Mouse (Mus musculus) testis, adult 2 months (tissue): ENCODE results near the gene Ptpru. TPM values are rescaled to one million over a fixed set of nuclear protein-coding genes. Genes with fewer than 3 reads are reported as not detected.
A peak's percentile ranks its signal among the peaks of the same experiment; 100 is the strongest.

Source experiments
- H3K27ac ChIP-seq: fragments of 200-500 bp; 2 replicates; pipeline ENCODE4 v1.5.1; 2012; ENCODE audit warnings: low read depth, low read length; ENCODE audit not compliant: control insufficient read depth, insufficient read depth
- H3K27me3 ChIP-seq: fragments of 200-500 bp; 2 replicates; pipeline ENCODE4 v1.6.1; 2012; ENCODE audit warnings: mild to moderate bottlenecking, low read length, moderate library complexity; ENCODE audit not compliant: control insufficient read depth, insufficient read depth
- H3K36me3 ChIP-seq: fragments of 200-500 bp; 2 replicates; pipeline ENCODE4 v1.6.1; 2012; ENCODE audit warnings: mild to moderate bottlenecking, low read length; ENCODE audit not compliant: control insufficient read depth, insufficient read depth
- H3K4me1 ChIP-seq: fragments of 200-500 bp; 2 replicates; pipeline ENCODE4 v1.6.1; 2012; ENCODE audit warnings: low read length; ENCODE audit not compliant: control insufficient read depth, insufficient read depth
- H3K4me3 ChIP-seq: fragments of 200-500 bp; 2 replicates; pipeline ENCODE4 v1.5.1; 2012; ENCODE audit warnings: low read depth, mild to moderate bottlenecking, low read length, moderate library complexity, mixed read lengths; ENCODE audit not compliant: control insufficient read depth
- CTCF ChIP-seq: fragments of 200-500 bp; IDR thresholded peaks from 2 replicates; pipeline ENCODE4 v1.5.1; 2012; ENCODE audit warnings: low read depth, mild to moderate bottlenecking, inconsistent platforms, low read length, moderate library complexity; ENCODE audit not compliant: control insufficient read depth, insufficient read depth, insufficient replicate concordance
- POLR2A ChIP-seq: fragments of 200-500 bp; IDR thresholded peaks from 2 replicates; pipeline ENCODE4 v1.6.1; 2012; ENCODE audit warnings: low read depth, mild to moderate bottlenecking, inconsistent platforms, low read length, moderate library complexity; ENCODE audit not compliant: control insufficient read depth
- polyA plus RNA-seq: library from polyadenylated mRNA; depleted of rRNA; stranded (reverse); fragments of >200 nt; gene quantifications from 2 replicates; pipeline ENCODE4 v1.2.3, GENCODE M21; 2012

The Ptpru gene
- polyA plus RNA-seq, 1 experiment, result 2.5 TPM

DNA sequence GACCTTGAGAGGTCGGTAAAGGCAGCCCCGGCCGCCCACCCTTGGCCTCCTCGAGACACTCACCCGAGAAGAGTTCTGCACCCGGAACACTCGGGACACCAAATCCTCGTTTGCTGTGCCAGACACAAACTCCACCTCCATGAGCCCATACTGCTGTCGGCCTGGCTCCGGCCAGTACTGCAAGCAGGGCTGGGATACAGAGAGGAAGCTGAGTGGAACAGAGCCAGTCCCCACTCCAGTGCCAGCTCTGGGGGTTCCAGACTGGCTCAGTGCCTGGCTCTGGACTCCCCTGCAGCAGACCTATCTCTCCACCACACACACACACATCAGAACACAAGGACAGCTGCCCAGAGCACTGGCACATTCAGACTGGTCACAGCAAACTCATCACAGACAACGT, 66.7 kb downstream of the Ptpru start:
- H3K4me3 ChIP-seq, result no peak overlapping the region
- no peak overlapping the region for H3K27ac ChIP-seq
- no peaks in the 10 kb centered on the region for H3K36me3 ChIP-seq
- TF ChIP-seq POLR2A, result no peak
- no peak for TF ChIP-seq CTCF
- H3K27me3 ChIP-seq, result no peaks in the 10 kb centered on the region
- no peaks in the 10 kb centered on the region for H3K4me1 ChIP-seq

DNA sequence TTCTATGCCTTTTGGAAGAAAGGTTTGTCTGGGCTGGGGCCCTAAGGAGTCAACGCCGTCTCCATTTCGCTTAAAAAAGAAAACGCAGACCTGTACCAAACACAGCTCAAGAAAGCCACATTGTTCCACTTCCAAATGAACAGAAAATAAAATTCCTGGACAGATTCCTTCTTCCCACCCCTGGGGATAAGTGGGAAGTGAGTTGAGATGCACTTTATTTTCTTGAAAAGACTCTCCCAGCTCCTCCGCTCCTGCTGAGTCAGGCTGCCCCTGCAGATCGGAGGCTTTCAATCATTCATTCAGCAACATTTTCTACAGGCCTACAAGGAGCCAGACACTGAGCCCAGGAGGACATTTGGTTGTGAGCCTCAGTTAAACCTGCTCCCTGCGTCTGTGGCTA, 74.2 kb downstream of the Ptpru start:
- no peaks in the 10 kb centered on the region for H3K36me3 ChIP-seq
- H3K27ac ChIP-seq, result no peak overlapping the region
- no peaks in the 10 kb centered on the region for H3K4me1 ChIP-seq
- TF ChIP-seq POLR2A (no peak), CTCF (no peak)
- no peaks in the 10 kb centered on the region for H3K27me3 ChIP-seq
- no peak overlapping the region for H3K4me3 ChIP-seq

DNA sequence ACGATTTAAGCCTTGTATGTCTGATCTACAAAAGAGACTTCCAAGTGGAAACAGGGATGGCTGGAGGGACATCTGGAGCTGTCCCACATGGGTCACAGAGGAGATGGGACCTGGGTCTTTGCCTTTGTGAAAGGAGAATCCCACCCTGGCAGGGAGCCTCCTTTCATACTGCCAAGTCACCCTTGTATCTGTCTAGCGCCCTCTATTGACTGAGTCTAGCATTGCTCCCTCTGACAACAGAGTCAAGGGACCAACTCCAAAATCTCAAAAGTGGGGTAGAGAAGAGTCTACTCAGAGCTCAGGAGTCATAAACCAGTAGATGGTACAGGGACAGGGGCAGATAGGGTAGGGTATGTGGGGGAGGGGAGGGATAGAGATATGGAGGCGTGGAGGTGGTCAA, 74.6 kb downstream of the Ptpru start:
- H3K27ac ChIP-seq, result no peak overlapping the region
- no peak overlapping the region for H3K4me3 ChIP-seq
- no peaks in the 10 kb centered on the region for H3K27me3 ChIP-seq
- H3K36me3 ChIP-seq, result no peaks in the 10 kb centered on the region
- peak; percentile 27; the same call in 1 of the 2 replicates for TF ChIP-seq CTCF
- TF ChIP-seq POLR2A, result no peak
- H3K4me1 ChIP-seq, result no peaks in the 10 kb centered on the region

DNA sequence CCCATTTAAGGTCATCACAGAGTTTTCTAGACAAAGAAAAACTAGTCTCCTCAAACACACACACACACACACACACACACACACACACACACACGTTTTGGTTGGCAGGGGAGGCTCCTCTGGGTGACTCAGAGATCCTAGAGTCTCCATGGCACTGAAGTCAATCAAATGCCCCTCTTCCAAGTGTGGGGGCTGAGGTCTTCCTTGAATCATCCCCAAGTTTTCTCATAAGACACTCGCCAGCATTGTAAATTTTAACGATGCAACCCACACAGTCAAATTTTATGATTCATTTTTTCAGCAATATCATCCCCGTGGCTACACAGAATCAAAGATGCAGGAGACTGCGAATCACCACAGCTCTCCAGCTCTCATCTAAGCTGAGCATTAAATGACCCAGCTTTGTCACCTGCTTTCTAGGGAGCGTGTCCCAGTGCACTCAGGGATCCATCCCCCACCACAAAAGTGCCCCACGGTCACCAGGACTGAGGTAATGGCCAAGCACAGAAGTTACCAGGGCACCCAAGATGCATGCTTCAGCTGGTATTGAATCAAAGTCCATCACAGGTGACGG, 75.8 kb downstream of the Ptpru start:
- Histone ChIP-seq H3K36me3 (no peaks in the 10 kb centered on the region), H3K4me1 (no peaks in the 10 kb centered on the region), H3K27me3 (no peaks in the 10 kb centered on the region), H3K27ac (no peak overlapping the region), H3K4me3 (no peak overlapping the region)
- TF ChIP-seq POLR2A (no peak), CTCF (no peak)

DNA sequence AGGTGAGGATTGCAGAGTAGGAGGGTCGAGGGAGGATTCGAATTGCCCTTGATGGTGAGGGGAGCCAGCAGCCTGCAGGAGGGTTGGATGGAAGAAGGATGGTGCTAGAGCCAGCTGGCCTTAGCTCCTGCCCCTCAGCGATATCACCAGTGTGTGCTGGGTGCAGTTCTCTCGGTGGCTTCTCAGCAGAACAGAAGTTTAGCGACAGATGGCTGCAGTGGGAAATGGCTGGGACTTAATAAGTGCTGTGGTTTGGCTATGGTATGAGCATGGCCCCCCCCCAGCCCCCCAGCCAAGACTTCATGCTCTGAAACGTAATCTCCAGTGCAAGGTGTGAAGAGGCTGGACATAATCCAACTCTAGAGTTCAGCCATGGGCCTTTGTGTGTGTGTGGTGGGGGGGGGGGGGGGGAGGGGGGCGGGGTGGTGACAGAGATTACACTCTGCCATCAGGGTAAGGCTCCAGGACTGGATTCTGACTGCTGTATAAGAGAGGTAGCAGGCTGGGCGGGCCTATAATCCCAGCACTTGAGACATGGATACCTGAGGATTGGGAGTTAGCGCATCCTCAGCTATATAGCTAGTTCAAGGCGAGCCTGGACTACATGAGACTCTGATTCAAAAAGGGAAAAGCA, 85.8 kb downstream of the Ptpru start:
- no peak for TF ChIP-seq POLR2A
- no peak for TF ChIP-seq CTCF
- H3K27me3 ChIP-seq, result no peaks in the 10 kb centered on the region
- H3K27ac ChIP-seq, result no peak overlapping the region

DNA sequence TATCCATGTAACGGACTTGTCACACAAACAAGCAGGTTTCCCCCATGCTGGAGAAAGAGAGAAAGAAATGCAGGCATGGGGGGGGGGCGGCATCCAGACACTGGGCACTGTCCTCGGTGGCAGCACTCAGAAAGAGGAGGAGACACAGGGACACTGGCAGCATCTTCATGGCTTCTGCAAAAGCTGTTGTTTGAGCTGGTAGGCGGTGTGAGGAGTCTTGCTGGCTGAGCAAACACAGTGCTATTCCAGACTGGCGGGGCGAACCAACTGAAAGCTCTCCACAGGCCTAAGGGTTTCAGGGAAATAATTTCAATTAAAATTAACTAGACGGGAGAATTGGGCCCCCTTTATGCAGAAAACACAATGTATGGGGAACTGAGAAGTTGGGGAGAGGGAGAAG, 86.5 kb downstream of the Ptpru start:
- Histone ChIP-seq H3K4me1 (no peaks in the 10 kb centered on the region), H3K4me3 (no peak overlapping the region), H3K27ac (no peak overlapping the region), H3K36me3 (no peaks in the 10 kb centered on the region), H3K27me3 (no peaks in the 10 kb centered on the region)
- TF ChIP-seq POLR2A (no peak), CTCF (no peak)

More for the DNA sequence above, 85.8 kb downstream of the Ptpru start:
- Histone ChIP-seq H3K4me3 (no peak overlapping the region), H3K36me3 (no peaks in the 10 kb centered on the region), H3K4me1 (no peaks in the 10 kb centered on the region)

DNA sequence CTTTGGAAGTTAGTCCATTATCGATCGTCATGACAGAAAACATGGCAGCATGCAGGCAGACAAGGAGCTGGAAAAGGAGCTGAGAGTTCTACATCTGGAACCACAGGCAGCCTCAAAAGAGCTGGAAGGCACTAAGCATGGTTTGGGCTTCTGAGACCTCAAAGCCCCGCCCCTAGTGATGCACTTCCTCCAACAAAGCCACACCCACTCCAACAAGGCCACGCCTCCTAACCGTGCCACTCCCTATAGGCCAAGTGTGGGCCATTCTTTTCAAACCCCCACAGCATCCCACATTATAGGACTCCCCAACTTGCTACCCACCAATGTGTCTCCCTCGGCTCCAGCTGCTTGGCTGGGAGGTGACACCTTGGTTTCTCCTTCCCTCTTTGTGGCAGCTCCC, 88.3 kb downstream of the Ptpru start:
- TF ChIP-seq CTCF (no peak), POLR2A (no peak)
- no peaks in the 10 kb centered on the region for H3K4me1 ChIP-seq
- no peak overlapping the region for H3K27ac ChIP-seq
- no peak overlapping the region; the same call in 1 of the 2 replicates for H3K4me3 ChIP-seq
- no peaks in the 10 kb centered on the region for H3K36me3 ChIP-seq
- no peaks in the 10 kb centered on the region for H3K27me3 ChIP-seq

DNA sequence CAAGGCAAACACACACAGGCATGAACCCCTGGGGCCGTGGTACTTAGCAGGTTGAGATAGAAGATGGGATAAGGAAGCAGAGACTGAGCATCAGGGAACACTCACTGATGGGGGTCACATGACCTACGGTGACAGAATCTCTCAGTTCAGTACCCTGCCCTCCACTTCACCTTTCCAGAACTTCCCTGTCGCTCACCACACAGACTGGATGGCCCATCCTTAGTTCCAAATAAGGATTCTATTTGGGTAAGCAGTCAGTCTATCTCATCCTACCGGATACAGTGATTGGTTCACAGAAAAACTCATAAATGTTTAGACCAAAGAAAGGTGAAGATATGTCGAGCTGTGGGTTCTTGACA, 93.4 kb downstream of the Ptpru start:
- no peaks in the 10 kb centered on the region for H3K36me3 ChIP-seq
- no peak overlapping the region for H3K27ac ChIP-seq
- H3K4me3 ChIP-seq, result no peak overlapping the region
- TF ChIP-seq CTCF (no peak), POLR2A (no peak)
- H3K27me3 ChIP-seq, result no peaks in the 10 kb centered on the region
- H3K4me1 ChIP-seq, result no peaks in the 10 kb centered on the region
